Mouse (Mus musculus) thymus, adult 2 months (tissue): Measurements from ENCODE around the gene Dut.
"Not testable (repeated sequence)": the region's sequence is repeated elsewhere in the genome, so short reads cannot be mapped to it uniquely, and the experiment has no call there.

ENCODE experiments used
- CTCF ChIP-seq: fragments of 200-500 bp; IDR thresholded peaks from 2 replicates; pipeline ENCODE4 v1.5.1; 2012; ENCODE audit warnings: mild to moderate bottlenecking, control low read depth, low read length, moderate library complexity, borderline replicate concordance; ENCODE audit not compliant: control insufficient read depth, poor library complexity, insufficient read depth; ENCODE audit errors: extremely low read depth
- POLR2A ChIP-seq: fragments of 200-500 bp; IDR thresholded peaks from 2 replicates; pipeline ENCODE4 v1.6.1; 2012; ENCODE audit warnings: mild to moderate bottlenecking, low read length, control low read depth, moderate library complexity; ENCODE audit not compliant: control insufficient read depth, poor library complexity, insufficient read depth; ENCODE audit errors: extremely low read depth

- not testable (repeated sequence) for TF ChIP-seq CTCF, POLR2A
Observed at GRCm38 (mm10) chr2:125279995-125280394, 33.0 kb downstream of the Dut start.
